Mouse (Mus musculus) gastrocnemius, adult 2 months (tissue): ENCODE measurements around the gene Med24. TPM values are rescaled to one million over a fixed set of nuclear protein-coding genes. Genes with fewer than 3 reads are reported as not detected.
"Not testable (repeated sequence)": the region's sequence is repeated elsewhere in the genome, so short reads cannot be mapped to it uniquely, and the experiment has no call there.

Source experiments
- DNase-seq: peaks from one replicate; pipeline ENCODE4 v3.0.0; 2022
- H3K27ac ChIP-seq: fragments of 200-600 bp; 2 replicates; pipeline ENCODE4 v1.8.1; 2022; ENCODE audit warnings: mild to moderate bottlenecking
- H3K4me3 ChIP-seq: fragments of 200-600 bp; 2 replicates; pipeline ENCODE4 v1.8.1; 2022; ENCODE audit warnings: mild to moderate bottlenecking, moderate library complexity
- CTCF ChIP-seq: fragments of 200-600 bp; IDR thresholded peaks from 2 replicates; pipeline ENCODE4 v1.8.1; 2022; ENCODE audit warnings: antibody characterized with exemption, mild to moderate bottlenecking, moderate library complexity
- intact Hi-C: fragments of 180-260 bp; cut with DNase I; formaldehyde crosslinking; loops from one replicate; pipeline ENCODE4 v1.15.1; 2025
- total RNA-seq, 2 experiments: library from RNA; stranded (reverse); gene quantifications; 2 replicates each; pipeline ENCODE4 v1.2.3; 2021

Gene Med24
- total RNA-seq, 2 experiments from 2014 or later = 52.0 to 58.4 TPM

DNA sequence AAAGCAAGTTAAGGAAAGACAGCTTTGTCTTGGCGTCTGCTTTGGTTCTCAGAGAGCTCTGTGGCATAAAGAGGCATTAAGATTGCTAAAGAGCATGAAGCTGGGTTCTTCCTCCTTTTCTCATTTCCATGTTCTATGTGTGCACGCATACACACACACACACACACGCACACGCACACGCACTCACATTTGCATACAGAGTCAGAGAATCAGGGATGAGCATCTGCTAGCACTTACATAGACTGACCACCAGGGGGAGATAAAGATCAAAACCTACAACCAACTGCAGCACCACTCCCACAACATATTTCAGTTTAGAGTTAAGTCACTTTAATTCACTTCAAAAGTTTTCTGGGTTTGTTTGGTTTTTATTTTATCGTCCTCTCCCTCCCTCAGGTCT is 68.7 kb downstream of the Med24 start:
- no peak for DNase-seq
- H3K4me3 ChIP-seq = no peak overlapping the region
- TF ChIP-seq CTCF = peak; percentile 80
- H3K27ac ChIP-seq = no peak overlapping the region
- intact Hi-C loops = no loop called here

GRCm38 (mm10) chr11:98655076-98655475 is 74.2 kb downstream of the Med24 start:
- peak; percentile 59 for DNase-seq
- H3K27ac ChIP-seq, intact Hi-C loops, H3K4me3 ChIP-seq: not testable (repeated sequence)
- TF ChIP-seq CTCF = peak; percentile 51

Other genes with a start within 250 kb of the Med24 start
- under 1 TPM in 1 of 2 experiments, not detected in 1; 0.22 TPM for gene Ikzf3, start 183.4 kb downstream of the Med24 start, total RNA-seq
- gene Zpbp2, start 178.3 kb downstream of the Med24 start, total RNA-seq = not detected
- gene Ormdl3, start 142.1 kb downstream of the Med24 start, total RNA-seq = 10 to 100 TPM; 24.5 to 25.7 TPM
- not detected for gene Lrrc3c, start 131.1 kb downstream of the Med24 start, total RNA-seq
- 1 to 10 TPM; 4.6 to 5.6 TPM for gene Gm12355, start 103.8 kb downstream of the Med24 start, total RNA-seq
- 10 to 100 TPM; 17.7 to 28.8 TPM for gene Gsdma3, start 103.1 kb downstream of the Med24 start, total RNA-seq
- 1 to 10 TPM; 1.1 to 1.7 TPM for gene Gsdma2, start 82.7 kb downstream of the Med24 start, total RNA-seq
- under 1 TPM; 0.33 to 0.69 TPM for gene Gsdma, start 65.1 kb downstream of the Med24 start, total RNA-seq
- gene Psmd3, start 46.9 kb downstream of the Med24 start, total RNA-seq = 100 to 1,000 TPM; 101 to 106 TPM
- not detected for gene Csf3, start 28.2 kb downstream of the Med24 start, total RNA-seq
- 10 to 100 TPM; 78.8 to 96.8 TPM for gene Thra, start 11.2 kb upstream of the Med24 start, total RNA-seq
- gene Nr1d1, start 45.9 kb upstream of the Med24 start, total RNA-seq = 100 to 1,000 TPM in 1 of 2 experiments, 10 to 100 TPM in 1; 56.3 to 152 TPM
- 10 to 100 TPM; 51.8 to 69.4 TPM for gene Msl1, start 66.1 kb upstream of the Med24 start, total RNA-seq
- gene Casc3, start 75.5 kb upstream of the Med24 start, total RNA-seq = 10 to 100 TPM; 17.4 to 21.9 TPM
- under 1 TPM; 0.22 to 0.26 TPM for gene Rapgefl1, start 107.3 kb upstream of the Med24 start, total RNA-seq
- gene Wipf2, start 134.2 kb upstream of the Med24 start, total RNA-seq = 1 to 10 TPM; 6.1 to 6.6 TPM
- gene Cdc6, start 178.4 kb upstream of the Med24 start, total RNA-seq = under 1 TPM in 1 of 2 experiments, not detected in 1; 0.11 TPM
- gene Rara, start 198.4 kb upstream of the Med24 start, total RNA-seq = 10 to 100 TPM; 10.2 to 12.4 TPM